Comparison of ENCODE assay signal across 9 mouse cellular contexts in the genomic region with DNA sequence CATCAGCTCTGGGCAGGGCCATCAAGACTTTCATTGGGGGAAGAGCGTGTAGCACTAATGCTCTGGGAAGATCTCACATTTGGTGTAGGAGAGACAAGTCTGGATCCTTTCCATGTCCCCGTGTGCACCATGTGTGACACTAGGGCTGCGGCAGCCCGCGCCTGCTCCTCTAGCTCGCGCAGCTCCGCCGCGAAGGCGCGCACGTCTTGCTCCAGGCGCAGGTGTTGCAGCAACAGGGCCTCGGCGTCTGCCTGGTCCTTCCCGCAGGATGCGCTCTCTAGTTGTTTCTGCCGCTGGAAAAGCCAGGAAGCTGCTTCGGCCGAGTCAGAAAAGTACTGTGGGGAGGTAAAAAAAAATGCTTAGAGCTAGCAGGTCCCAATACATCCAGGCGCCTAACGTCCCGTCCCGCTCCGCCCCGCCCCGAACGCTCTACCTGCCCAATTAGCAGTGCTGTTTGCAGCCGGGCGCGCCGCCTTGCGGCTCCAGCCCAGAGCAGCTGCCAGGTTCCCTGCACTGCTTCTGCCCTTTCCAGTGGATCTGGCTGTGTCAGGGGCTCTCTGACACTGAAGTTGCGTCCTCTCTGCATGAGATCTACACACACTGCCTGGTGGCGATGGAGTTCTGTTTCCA. TPM values are rescaled to one million over a fixed set of nuclear protein-coding genes. Genes with fewer than 3 reads are reported as not detected.
DNase-seq lines count a peak whose midpoint lies in the region; ATAC-seq and TF ChIP-seq lines count a peak whose summit lies in the region.
"Had no signal": no experiment of that assay in that cellular context is flagged by ENCODE, and none has a peak within 500 bp of the region (broad histone marks: within the 10 kb centered on the region; RNA-seq: fewer than 3 reads in every experiment).

No protein-coding gene starts in this region.

- peak; percentile 34; the same call in 1 of the 2 replicates for ATAC-seq in embryonic facial prominence, embryonic 11.5 days (replicated peaks; ENCODE audit: insufficient number of reproducible peaks, low FRiP score, low TSS enrichment, low read depth)
- ATAC-seq in lung, postnatal 0 days: peak; percentile 89
- ATAC-seq: Patski had no signal

- no peaks in the 10 kb centered on the region for H3K9me3 ChIP-seq in embryonic facial prominence, embryonic 11.5 days (replicated peaks; ENCODE audit: control insufficient read depth, low read length)
- no peaks in the 10 kb centered on the region for H3K9me3 ChIP-seq in lung, postnatal 0 days (ENCODE audit: low read length)

- no peaks in the 10 kb centered on the region for H3K36me3 ChIP-seq in embryonic facial prominence, embryonic 11.5 days (replicated peaks; ENCODE audit: control insufficient read depth, insufficient read depth, low read depth, low read length)
- H3K36me3 ChIP-seq in lung, postnatal 0 days (ENCODE audit: insufficient read depth, low read length): no peaks in the 10 kb centered on the region

- H3K4me1 ChIP-seq in embryonic facial prominence, embryonic 11.5 days (ENCODE audit: control insufficient read depth, insufficient read depth, low read length): peaks cover 6% of the 10 kb centered on the region; the same call in 1 of the 2 replicates
- H3K4me1 ChIP-seq in lung, postnatal 0 days (ENCODE audit: insufficient read depth, low read depth, low read length): 0 out of 2 replicates have a peak, but pooled peaks cover 4% of the 10 kb centered on the region

- intact Hi-C loops in heart, postnatal 36 days (cut with DNase I): loop anchor here (2.0 kb wide), 2 partner anchors 25 to 105 kb away; no protein-coding TSS in a partner anchor

- peak; percentile 34 for DNase-seq in ovary, adult 18-20 months (ENCODE audit: low spot score)
- no peak for DNase-seq in ovary, postnatal 10 days (ENCODE audit: low spot score)
- peak; percentile 74 for DNase-seq in embryonic facial prominence, embryonic 11.5 days (ENCODE audit: low spot score)
- DNase-seq in heart, postnatal 36 days: peak; percentile 48 to 54
- DNase-seq in kidney, postnatal 36 days: peak; percentile 68 to 86
- peak; percentile 70 for DNase-seq in lung, postnatal 0 days (ENCODE audit: low spot score)
- peak; percentile 60 for DNase-seq in retina, embryonic 14.5 days (ENCODE audit: low spot score)
- peak; percentile 60 for DNase-seq in yolk sac, embryonic 10.5 days (ENCODE audit: low spot score)

- H3K27me3 ChIP-seq in embryonic facial prominence, embryonic 11.5 days (ENCODE audit: control insufficient read depth, insufficient read depth, low read length): peaks cover 17% of the 10 kb centered on the region
- H3K27me3 ChIP-seq in lung, postnatal 0 days (replicated peaks; ENCODE audit: insufficient read depth, low read length): peaks cover 5% of the 10 kb centered on the region; the same call in 1 of the 2 replicates
- H3K27me3 ChIP-seq: Patski had no signal

- no peak overlapping the region for H3K27ac ChIP-seq in embryonic facial prominence, embryonic 11.5 days (replicated peaks; ENCODE audit: low read depth, low read length)
- H3K27ac ChIP-seq in lung, postnatal 0 days (ENCODE audit: low read length): no peak overlapping the region

- TF ChIP-seq EP300 in lung, postnatal 0 days (IDR thresholded peaks at IDR 0.05): no peak

- TF ChIP-seq CTCF in lung, postnatal 0 days (IDR thresholded peaks at IDR 0.05): peak; percentile 77

- peak overlapping the region; percentile 30 for H3K4me3 ChIP-seq in embryonic facial prominence, embryonic 11.5 days (ENCODE audit: low read depth, low read length)
- peak overlapping the region; percentile 15 for H3K4me3 ChIP-seq in lung, postnatal 0 days (ENCODE audit: low read depth, low read length)

- WGBS in embryonic facial prominence, embryonic 11.5 days: 1% methylated on average over 36 of the region's 36 CpGs
- 3% methylated on average over 32 of the region's 36 CpGs for WGBS in lung, postnatal 0 days

- 0 out of 2 replicates have a peak overlapping the region, but pooled peaks have one; percentile 9 for H3K9ac ChIP-seq in embryonic facial prominence, embryonic 11.5 days (replicated peaks; ENCODE audit: low read length)
- H3K9ac ChIP-seq in lung, postnatal 0 days (replicated peaks; ENCODE audit: low read depth): no peak overlapping the region

- H3K4me2 ChIP-seq in embryonic facial prominence, embryonic 11.5 days (ENCODE audit: low read depth, low read length): peak overlapping the region; percentile 67
- peak overlapping the region; percentile 50 for H3K4me2 ChIP-seq in lung, postnatal 0 days (replicated peaks; ENCODE audit: low read depth, low read length)

RNA-seq across cellular contexts. Expression of a gene that starts 43.0 kb away (rescaled TPM):
- polyA plus RNA-seq in embryonic facial prominence, embryonic 11.5 days (2014; fragmentation: Nextera tagmentation; extraction: Ambion mirVana): 0.42 and 0.88 TPM in 2 replicates
- 1 to 10 TPM; 2.0 to 2.1 TPM for total RNA-seq in heart, postnatal 36 days (2021)
- 0.18 and 0.92 TPM in 2 replicates for polyA plus RNA-seq in lung, postnatal 0 days (2015; fragmentation: Nextera tagmentation; extraction: Ambion mirVana)

RNA-seq across cellular contexts. Expression of a gene that starts 48.9 kb away (rescaled TPM):
- 2.4 and 2.9 TPM in 2 replicates for polyA plus RNA-seq in embryonic facial prominence, embryonic 11.5 days (2014; fragmentation: Nextera tagmentation; extraction: Ambion mirVana)
- total RNA-seq in heart, postnatal 36 days (2021): 1 to 10 TPM in 1 of 2 experiments, under 1 TPM in 1; 0.68 to 1.3 TPM
- polyA plus RNA-seq in lung, postnatal 0 days (2015; fragmentation: Nextera tagmentation; extraction: Ambion mirVana): 0.69 and 0.70 TPM in 2 replicates

RNA-seq across cellular contexts. Expression of a gene that starts 48.9 kb away (rescaled TPM):
- 15.4 and 18.4 TPM in 2 replicates for polyA plus RNA-seq in embryonic facial prominence, embryonic 11.5 days (2014; fragmentation: Nextera tagmentation; extraction: Ambion mirVana)
- total RNA-seq in heart, postnatal 36 days (2021): 1 to 10 TPM; 7.7 to 8.2 TPM
- 18.1 and 22.6 TPM in 2 replicates for polyA plus RNA-seq in lung, postnatal 0 days (2015; fragmentation: Nextera tagmentation; extraction: Ambion mirVana)
